Mouse (Mus musculus) left cerebral cortex, postnatal 36 days (tissue): Measurements from ENCODE around the gene Rhebl1. TPM values are rescaled to one million over a fixed set of nuclear protein-coding genes. Genes with fewer than 3 reads are reported as not detected.
A peak's percentile ranks its signal among the peaks of the same experiment; 100 is the strongest.
"Not testable (repeated sequence)": the region's sequence is repeated elsewhere in the genome, so short reads cannot be mapped to it uniquely, and the experiment has no call there.

Source experiments
- DNase-seq, 2 experiments: peaks; one replicate each; pipeline ENCODE4 v3.0.0; 2021 to 2022; ENCODE audit warnings: low spot score in 2 of 2, mixed read lengths in 1 of 2
- intact Hi-C: fragments of 180-260 bp; cut with DNase I; formaldehyde crosslinking; loops from one replicate; pipeline ENCODE4 v1.15.1; 2025
- total RNA-seq, 2 experiments: library from RNA; stranded (reverse); gene quantifications; 2 replicates each; pipeline ENCODE4 v1.2.3; 2021

The Rhebl1 gene
- 10 to 100 TPM in 1 of 2 experiments, 1 to 10 TPM in 1; 9.0 to 10.5 TPM for total RNA-seq

DNA sequence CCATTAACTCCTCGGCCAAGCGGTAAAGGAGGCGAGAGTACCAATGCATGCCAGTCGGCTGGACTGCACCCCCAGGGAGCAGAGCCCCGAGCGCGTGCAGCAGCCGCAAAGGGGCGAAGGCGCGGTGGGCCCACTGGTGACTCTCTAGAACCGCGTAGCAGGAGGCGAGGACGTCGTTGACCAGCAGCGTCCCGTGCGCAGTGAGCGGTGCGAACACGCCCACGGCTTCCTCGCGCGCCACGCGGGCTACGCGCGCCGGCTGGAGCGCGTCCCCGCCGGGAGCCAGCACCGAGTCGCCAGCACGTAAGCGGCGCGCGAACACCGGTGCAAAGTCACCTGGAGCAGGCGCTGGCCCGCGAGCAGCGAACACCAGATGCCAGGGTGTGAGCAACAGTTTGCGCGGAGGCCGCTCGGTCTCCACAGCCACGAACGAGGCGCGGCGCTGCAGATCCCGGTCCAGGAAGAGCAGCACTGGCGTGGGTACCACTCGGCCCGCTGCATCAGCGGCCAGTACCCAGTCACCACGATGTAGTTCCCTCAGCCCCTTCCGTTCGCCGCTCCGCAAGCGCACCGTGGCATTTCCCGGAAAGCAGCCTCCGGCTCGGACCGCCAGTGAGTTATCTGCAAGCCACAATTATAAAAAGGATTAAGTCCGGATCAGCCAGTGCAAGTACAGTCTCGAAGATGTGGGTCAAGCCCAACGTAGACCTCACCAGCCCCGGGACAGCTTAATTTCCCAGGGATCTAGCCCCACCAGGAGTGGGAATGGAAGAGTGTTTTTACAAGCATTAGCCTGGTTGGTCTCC lies at the start of gene Rhebl1:
Rhebl1 (minus strand) TSS at position 601 of the 806 bp plus-strand sequence.
- intact Hi-C loops = loop anchor here (2.0 kb wide), 2 partner anchors 35 to 99 kb away; no protein-coding TSS in a partner anchor
- peak; percentile 49 to 59 for DNase-seq

- intact Hi-C loops = no loop called here
- DNase-seq = no peak
These were observed 48.8 kb upstream of the Rhebl1 start for GRCm38 (mm10) chr15:98943133-98943532.

GRCm38 (mm10) chr15:98942081-98942480 lies 47.7 kb upstream of the Rhebl1 start:
- DNase-seq = no peak
- intact Hi-C loops = no loop called here

DNA sequence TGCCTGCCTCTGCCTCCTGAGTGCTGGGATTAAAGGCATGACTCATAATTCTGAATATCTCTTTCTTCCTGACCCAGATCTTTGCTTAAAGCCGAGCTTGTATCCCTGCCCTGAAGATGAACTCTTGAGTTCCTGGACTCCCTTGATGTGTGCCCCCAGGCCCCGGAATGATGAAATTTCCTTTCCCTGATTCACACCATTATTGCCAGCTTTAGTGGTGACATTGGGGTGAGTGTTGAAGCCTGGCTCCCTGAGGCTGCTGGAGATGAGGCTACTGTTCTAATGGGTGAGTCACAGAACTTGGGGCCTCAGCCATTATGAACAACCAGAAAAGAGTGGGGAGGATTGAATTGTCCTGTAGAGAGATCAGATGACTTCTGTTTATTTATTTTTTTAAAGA lies 47.2 kb upstream of the Rhebl1 start:
- intact Hi-C loops = no loop called here
- no peak for DNase-seq

GRCm38 (mm10) chr15:98940816-98941215 lies 46.5 kb upstream of the Rhebl1 start:
- intact Hi-C loops = no loop called here
- no peak for DNase-seq

DNA sequence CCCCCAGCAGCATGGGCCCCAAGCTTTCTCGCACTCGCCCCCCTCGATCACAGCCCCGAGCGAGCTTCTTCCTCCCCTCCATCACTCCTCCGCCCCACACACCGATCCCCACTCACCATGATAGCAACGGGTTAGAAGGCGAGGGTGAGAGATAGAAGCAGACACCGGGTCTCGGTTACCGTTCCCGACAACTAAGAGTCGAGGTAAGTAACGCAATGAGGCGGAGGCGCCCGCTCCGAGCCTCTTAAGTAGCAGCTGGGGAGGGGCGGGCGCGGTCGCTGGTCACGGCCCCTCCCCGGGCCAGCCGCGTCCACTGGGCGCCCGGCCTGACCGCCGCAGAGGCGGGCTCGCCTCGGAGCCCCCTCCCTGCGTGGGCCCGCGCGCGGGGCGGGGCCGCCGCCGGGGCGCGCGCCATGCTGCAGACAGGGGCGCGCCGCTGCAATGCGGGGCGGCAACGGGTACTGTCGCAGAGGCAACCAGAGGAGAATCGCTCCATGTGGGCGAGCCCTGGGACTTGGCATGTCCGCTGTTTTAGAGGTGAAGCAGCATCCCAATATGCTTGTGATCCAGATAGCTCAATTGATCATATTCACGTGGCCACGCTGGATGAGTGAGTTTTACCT lies 40.0 kb upstream of the Rhebl1 start, which contains the start of gene Tuba1b:
Tuba1b (minus strand) TSS at position 349 of the 623 bp plus-strand sequence.
- intact Hi-C loops = loop anchor here (1.0 to 5.0 kb wide), 3 partner anchors 18 to 62 kb away; partner anchors contain the start of genes Gm49450, Kmt2d and Tuba1a
- DNase-seq = peak; percentile 91 to 97

DNA sequence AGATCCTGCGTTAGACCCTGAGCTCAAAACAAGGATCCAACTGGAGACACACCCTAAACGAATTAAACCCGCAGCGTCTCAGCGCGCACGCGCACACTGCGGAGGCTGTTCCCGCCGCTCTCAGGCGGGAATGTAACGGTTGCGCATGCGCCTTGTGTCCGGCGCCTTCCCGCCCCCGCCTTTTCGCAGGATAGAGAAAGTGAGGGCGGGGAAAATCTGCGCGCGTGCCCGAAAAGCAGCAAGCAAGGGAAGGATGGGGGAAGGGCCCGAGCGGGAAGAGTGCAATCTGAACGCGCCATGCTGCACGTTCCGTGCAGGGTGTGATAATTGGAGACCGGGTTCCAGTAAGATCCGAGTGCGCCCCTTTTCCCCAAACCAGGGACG lies 39.5 kb upstream of the Rhebl1 start:
- DNase-seq = peak; percentile 95
- intact Hi-C loops = loop anchor here (1.0 to 5.0 kb wide), 3 partner anchors 19 to 62 kb away; partner anchors contain the start of genes Gm49450, Kmt2d and Tuba1a

- not testable (repeated sequence) for DNase-seq
- intact Hi-C loops = loop anchor here (5.0 kb wide), 1 partner anchor 61 kb away; the partner anchor contains the start of gene Kmt2d
These were observed 38.8 kb upstream of the Rhebl1 start for GRCm38 (mm10) chr15:98933004-98933671.

GRCm38 (mm10) chr15:98930998-98931397 lies 36.7 kb upstream of the Rhebl1 start:
- intact Hi-C loops = loop anchor here (5.0 kb wide), 1 partner anchor 59 kb away; the partner anchor contains the start of gene Kmt2d
- DNase-seq = no peak

GRCm38 (mm10) chr15:98930017-98930734 lies 35.8 kb upstream of the Rhebl1 start:
- no peak for DNase-seq
- intact Hi-C loops = loop anchor here (5.0 kb wide), 1 partner anchor 58 kb away; the partner anchor contains the start of gene Kmt2d

- intact Hi-C loops = loop anchor here (2.0 kb wide), 1 partner anchor 36 kb away; no protein-coding TSS in a partner anchor
- DNase-seq = peak; percentile 46 to 61
These were observed 34.4 kb upstream of the Rhebl1 start for GRCm38 (mm10) chr15:98928598-98929240.

DNA sequence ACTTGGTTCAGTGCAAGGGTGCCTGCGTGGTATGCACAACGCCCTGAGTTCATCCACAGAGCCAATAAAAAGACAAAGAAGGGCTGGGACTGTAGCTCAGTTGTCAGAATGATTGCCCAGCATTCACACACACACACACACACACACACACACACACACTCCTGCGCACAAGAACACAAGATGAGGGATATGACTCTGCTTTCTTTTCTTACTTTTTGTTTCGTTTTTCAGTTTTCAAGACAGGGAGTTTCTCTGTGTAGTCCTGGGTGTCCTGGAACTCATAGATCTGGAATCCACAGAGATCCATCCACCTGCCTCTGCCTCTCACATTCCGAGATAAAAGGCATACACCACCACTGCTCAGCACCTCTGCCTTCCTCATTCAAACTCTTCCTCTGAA lies 33.2 kb upstream of the Rhebl1 start:
- DNase-seq = no peak
- intact Hi-C loops = no loop called here

GRCm38 (mm10) chr15:98924682-98925081 lies 30.3 kb upstream of the Rhebl1 start:
- intact Hi-C loops = no loop called here
- DNase-seq = no peak

DNA sequence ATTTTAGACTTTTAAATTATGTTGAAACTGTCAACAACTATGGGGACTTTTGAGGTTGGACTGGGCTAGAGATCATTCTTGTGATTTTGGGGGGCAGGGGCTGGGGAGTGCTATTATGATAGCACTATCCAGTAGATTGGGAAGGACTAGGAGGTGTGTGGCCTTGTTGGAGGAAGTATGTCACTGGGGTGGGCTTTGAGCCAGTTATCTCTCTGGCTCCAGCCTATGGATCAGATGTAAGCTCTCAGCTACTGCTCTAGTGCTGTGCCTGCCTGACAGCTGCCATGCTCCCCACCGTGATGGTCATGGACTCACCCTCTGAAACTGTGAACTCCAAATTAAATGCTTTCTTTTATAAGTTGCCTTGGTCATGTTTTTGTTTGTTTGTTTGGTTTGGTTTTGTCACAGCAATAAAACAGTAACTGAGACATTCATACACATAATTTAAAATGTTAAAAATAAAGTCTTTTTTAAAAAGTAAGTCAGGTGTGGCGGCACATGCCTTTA lies 28.7 kb upstream of the Rhebl1 start:
- no peak for DNase-seq
- intact Hi-C loops = no loop called here

DNA sequence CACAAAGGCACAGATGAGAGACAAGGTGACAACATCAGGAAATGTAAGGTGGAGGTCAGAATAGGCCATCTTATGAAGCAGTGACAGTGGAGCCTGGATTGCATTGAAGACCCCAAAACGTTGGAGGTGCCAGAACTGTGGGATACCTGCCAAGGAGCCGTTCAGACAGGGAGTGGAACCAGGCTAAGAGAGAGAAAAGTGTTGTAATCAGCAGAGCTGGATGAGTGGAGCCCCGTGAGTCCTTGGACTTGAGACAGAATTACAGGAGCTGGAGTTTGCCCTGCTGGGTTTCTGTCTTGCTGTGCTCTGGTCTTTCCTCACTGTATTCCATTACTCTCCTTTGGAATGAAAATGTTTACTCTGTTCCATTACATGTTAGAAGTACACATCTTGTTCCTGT lies 28.2 kb upstream of the Rhebl1 start:
- DNase-seq = no peak
- intact Hi-C loops = no loop called here

GRCm38 (mm10) chr15:98921510-98921909 lies 27.2 kb upstream of the Rhebl1 start:
- no peak for DNase-seq
- intact Hi-C loops = no loop called here

GRCm38 (mm10) chr15:98918499-98918895 lies 24.2 kb upstream of the Rhebl1 start:
- DNase-seq = not testable (repeated sequence)
- intact Hi-C loops = loop anchor here (2.0 kb wide), 1 partner anchor 38 kb away; no protein-coding TSS in a partner anchor
